Mouse (Mus musculus) lung, embryonic 14.5 days (tissue): Measurements from ENCODE around the gene Glp2r. TPM values are rescaled to one million over a fixed set of nuclear protein-coding genes. Genes with fewer than 3 reads are reported as not detected.

Source experiments
- ATAC-seq: fragments of 200-750 bp; cut with Nextera tagmentation; 2 replicates; pipeline ENCODE4 v1.8.0; 2017; ENCODE audit warnings: mild to moderate bottlenecking, moderate TSS enrichment, moderate library complexity; ENCODE audit not compliant: insufficient read depth
- DNase-seq: peaks from one replicate; pipeline ENCODE4 v3.0.0-alpha.2; 2015
- H3K27ac ChIP-seq: fragments of 300-500 bp; sonication (generic); 2 replicates; pipeline ENCODE4 v1.5.1; 2014; ENCODE audit warnings: low read depth, mild to moderate bottlenecking, moderate library complexity
- H3K27me3 ChIP-seq: fragments of 300-500 bp; sonication (generic); 2 replicates; pipeline ENCODE4 v1.6.1; 2014; ENCODE audit warnings: low read length, control low read depth; ENCODE audit not compliant: insufficient read depth
- H3K36me3 ChIP-seq: fragments of 300-500 bp; sonication (generic); 2 replicates; pipeline ENCODE4 v1.6.1; 2014; ENCODE audit warnings: control low read depth; ENCODE audit not compliant: insufficient read depth
- H3K4me1 ChIP-seq: fragments of 300-500 bp; sonication (generic); 2 replicates; pipeline ENCODE4 v1.6.1; 2014; ENCODE audit warnings: antibody characterized with exemption, control low read depth; ENCODE audit not compliant: insufficient read depth
- H3K4me2 ChIP-seq: fragments of 300-500 bp; sonication (generic); 2 replicates; pipeline ENCODE4 v1.6.1; 2014; ENCODE audit warnings: mild to moderate bottlenecking
- H3K4me3 ChIP-seq: fragments of 300-500 bp; sonication (generic); 2 replicates; pipeline ENCODE4 v1.5.1; 2014; ENCODE audit warnings: low read depth, low read length
- H3K9ac ChIP-seq: fragments of 300-500 bp; sonication (generic); 2 replicates; pipeline ENCODE4 v1.6.1; 2014
- H3K9me3 ChIP-seq: fragments of 300-500 bp; sonication (generic); 2 replicates; pipeline ENCODE4 v1.6.1; 2016; ENCODE audit warnings: low read depth, low read length, control low read depth
- CTCF ChIP-seq: IDR thresholded peaks from 2 replicates; pipeline ENCODE4 v1.5.1; 2016; ENCODE audit warnings: antibody characterized with exemption, low read depth
- WGBS: fragments of 180-500 bp; shearing (Covaris S2); extraction: QIAGEN DNeasy Blood & Tissue Kit; methylation state at CpG from one replicate; pipeline ENCODE4 v1.1.7; 2014; 5-methylcytosine and 5-hydroxymethylcytosine counted together
- polyA plus RNA-seq: library from polyadenylated mRNA; unstranded; fragments of >200 nt; fragmentation: Nextera tagmentation; extraction: Ambion mirVana; gene quantifications from 2 replicates; pipeline ENCODE4 v1.2.1, GENCODE M21; 2014

Gene Glp2r
- polyA plus RNA-seq, 1 experiment from 2014 or later, result 0.12 TPM

- Histone ChIP-seq H3K4me1 (no peaks in the 10 kb centered on the region), H3K4me3 (no peak overlapping the region), H3K36me3 (no peaks in the 10 kb centered on the region), H3K27ac (no peak overlapping the region), H3K9me3 (no peaks in the 10 kb centered on the region), H3K9ac (no peak overlapping the region), H3K27me3 (no peaks in the 10 kb centered on the region), H3K4me2 (no peak overlapping the region)
- ATAC-seq (no peak), DNase-seq (no peak)
- 63% methylated on average over 5 of the region's 5 CpGs for WGBS
- TF ChIP-seq CTCF, result no peak
Measured at GRCm38 (mm10) chr11:67672140-67672539, 98.8 kb downstream of the Glp2r start.

- TF ChIP-seq CTCF, result no peak
- Histone ChIP-seq H3K27me3 (no peaks in the 10 kb centered on the region), H3K27ac (no peak overlapping the region), H3K4me1 (no peaks in the 10 kb centered on the region), H3K4me3 (no peak overlapping the region), H3K9ac (no peak overlapping the region), H3K36me3 (no peaks in the 10 kb centered on the region), H3K9me3 (no peaks in the 10 kb centered on the region), H3K4me2 (no peak overlapping the region)
- DNase-seq (no peak), ATAC-seq (no peak)
- WGBS, result 90% methylated on average over 6 of the region's 6 CpGs
Measured at GRCm38 (mm10) chr11:67670031-67670430, 100.9 kb downstream of the Glp2r start.

GRCm38 (mm10) chr11:67668460-67669007, 102.4 kb downstream of the Glp2r start:
- H3K9ac ChIP-seq, result no peak overlapping the region
- 80% methylated on average over 3 of the region's 3 CpGs for WGBS
- no peak for ATAC-seq
- H3K4me3 ChIP-seq, result no peak overlapping the region
- no peaks in the 10 kb centered on the region for H3K4me1 ChIP-seq
- no peaks in the 10 kb centered on the region for H3K27me3 ChIP-seq
- H3K27ac ChIP-seq, result no peak overlapping the region
- no peak for DNase-seq
- no peaks in the 10 kb centered on the region for H3K36me3 ChIP-seq
- TF ChIP-seq CTCF, result no peak
- H3K4me2 ChIP-seq, result no peak overlapping the region
- H3K9me3 ChIP-seq, result no peaks in the 10 kb centered on the region

GRCm38 (mm10) chr11:67667531-67668332, 103.2 kb downstream of the Glp2r start:
- H3K4me3 ChIP-seq, result no peak overlapping the region
- no peaks in the 10 kb centered on the region for H3K4me1 ChIP-seq
- H3K27ac ChIP-seq, result no peak overlapping the region
- no peak for ATAC-seq
- TF ChIP-seq CTCF, result no peak
- no peak overlapping the region for H3K9ac ChIP-seq
- H3K4me2 ChIP-seq, result no peak overlapping the region
- H3K36me3 ChIP-seq, result no peaks in the 10 kb centered on the region
- H3K27me3 ChIP-seq, result no peaks in the 10 kb centered on the region
- peak; percentile 42 for DNase-seq
- WGBS, result 73% methylated on average over 13 of the region's 13 CpGs
- no peaks in the 10 kb centered on the region for H3K9me3 ChIP-seq

- Histone ChIP-seq H3K4me1 (no peaks in the 10 kb centered on the region), H3K4me2 (no peak overlapping the region), H3K27me3 (no peaks in the 10 kb centered on the region), H3K9ac (no peak overlapping the region), H3K27ac (no peak overlapping the region), H3K9me3 (no peaks in the 10 kb centered on the region), H3K36me3 (no peaks in the 10 kb centered on the region), H3K4me3 (no peak overlapping the region)
- DNase-seq (no peak), ATAC-seq (no peak)
- no peak for TF ChIP-seq CTCF
- 76% methylated on average over 5 of the region's 5 CpGs for WGBS
Measured at GRCm38 (mm10) chr11:67666129-67666528, 104.8 kb downstream of the Glp2r start.

- DNase-seq (no peak), ATAC-seq (no peak)
- Histone ChIP-seq H3K27me3 (no peaks in the 10 kb centered on the region), H3K4me2 (no peak overlapping the region), H3K9ac (no peak overlapping the region), H3K4me1 (no peaks in the 10 kb centered on the region), H3K27ac (no peak overlapping the region), H3K9me3 (no peaks in the 10 kb centered on the region), H3K4me3 (no peak overlapping the region), H3K36me3 (no peaks in the 10 kb centered on the region)
- WGBS, result 83% methylated on average over 6 of the region's 6 CpGs
- TF ChIP-seq CTCF, result no peak
Measured at GRCm38 (mm10) chr11:67664918-67665317, 106.0 kb downstream of the Glp2r start.

- no peak overlapping the region for H3K27ac ChIP-seq
- H3K27me3 ChIP-seq, result no peaks in the 10 kb centered on the region
- DNase-seq (no peak), ATAC-seq (no peak)
- TF ChIP-seq CTCF, result no peak
- no peaks in the 10 kb centered on the region for H3K4me1 ChIP-seq
- no peaks in the 10 kb centered on the region for H3K36me3 ChIP-seq
- WGBS, result 95% methylated on average over 3 of the region's 3 CpGs
- no peak overlapping the region for H3K9ac ChIP-seq
- no peak overlapping the region for H3K4me3 ChIP-seq
- H3K4me2 ChIP-seq, result no peak overlapping the region
- no peaks in the 10 kb centered on the region for H3K9me3 ChIP-seq
Measured at GRCm38 (mm10) chr11:67664261-67664660, 106.7 kb downstream of the Glp2r start.
